Mouse (Mus musculus) heart, embryonic 11.5 days (tissue): ENCODE data around the gene Chd2. TPM values are rescaled to one million over a fixed set of nuclear protein-coding genes. Genes with fewer than 3 reads are reported as not detected.

ENCODE experiments used
- ATAC-seq: fragments of 200-750 bp; cut with Nextera tagmentation; replicated peaks from 2 replicates; pipeline ENCODE4 v1.8.0; 2017; ENCODE audit warnings: moderate library complexity; ENCODE audit not compliant: insufficient number of reproducible peaks, low FRiP score, low TSS enrichment
- H3K27ac ChIP-seq: fragments of 300-500 bp; sonication (generic); 2 replicates; pipeline ENCODE4 v1.5.1; 2014; ENCODE audit warnings: mild to moderate bottlenecking, low read depth, low read length
- H3K27me3 ChIP-seq: fragments of 300-500 bp; sonication (generic); 2 replicates; pipeline ENCODE4 v1.6.1; 2014; ENCODE audit warnings: mild to moderate bottlenecking, low read length, mixed read lengths; ENCODE audit not compliant: control insufficient read depth, insufficient read depth
- H3K36me3 ChIP-seq: fragments of 300-500 bp; sonication (generic); 2 replicates; pipeline ENCODE4 v1.6.1; 2014; ENCODE audit warnings: mild to moderate bottlenecking, low read length, moderate library complexity, mixed read lengths; ENCODE audit not compliant: control insufficient read depth, insufficient read depth
- H3K4me1 ChIP-seq: fragments of 300-500 bp; sonication (generic); 2 replicates; pipeline ENCODE4 v1.6.1; 2014; ENCODE audit warnings: low read length; ENCODE audit not compliant: control insufficient read depth, insufficient read depth
- H3K4me2 ChIP-seq: fragments of 300-500 bp; sonication (generic); 2 replicates; pipeline ENCODE4 v1.6.1; 2014; ENCODE audit warnings: mild to moderate bottlenecking, moderate library complexity
- H3K4me3 ChIP-seq: fragments of 300-500 bp; sonication (generic); 2 replicates; pipeline ENCODE4 v1.5.1; 2014; ENCODE audit warnings: low read depth, low read length
- H3K9ac ChIP-seq: fragments of 300-500 bp; sonication (generic); 2 replicates; pipeline ENCODE4 v1.6.1; 2014; ENCODE audit warnings: mild to moderate bottlenecking, low read depth, low read length, moderate library complexity
- H3K9me3 ChIP-seq: fragments of 300-500 bp; sonication (generic); replicated peaks from 2 replicates; pipeline ENCODE4 v1.6.1; 2016; ENCODE audit warnings: low read length; ENCODE audit not compliant: control insufficient read depth
- WGBS: fragments of 180-500 bp; shearing (Covaris S2); extraction: QIAGEN DNeasy Blood & Tissue Kit; methylation state at CpG from one replicate; pipeline ENCODE4 v1.1.7; 2014; ENCODE audit not compliant: insufficient replicate concordance; 5-methylcytosine and 5-hydroxymethylcytosine counted together
- polyA plus RNA-seq: library from polyadenylated mRNA; unstranded; fragments of >200 nt; fragmentation: Nextera tagmentation; extraction: Ambion mirVana; gene quantifications from 2 replicates; pipeline ENCODE4 v1.2.1, GENCODE M21; 2014

Gene Chd2
- polyA plus RNA-seq, 1 experiment from 2014 or later, result 45.6 TPM

DNA sequence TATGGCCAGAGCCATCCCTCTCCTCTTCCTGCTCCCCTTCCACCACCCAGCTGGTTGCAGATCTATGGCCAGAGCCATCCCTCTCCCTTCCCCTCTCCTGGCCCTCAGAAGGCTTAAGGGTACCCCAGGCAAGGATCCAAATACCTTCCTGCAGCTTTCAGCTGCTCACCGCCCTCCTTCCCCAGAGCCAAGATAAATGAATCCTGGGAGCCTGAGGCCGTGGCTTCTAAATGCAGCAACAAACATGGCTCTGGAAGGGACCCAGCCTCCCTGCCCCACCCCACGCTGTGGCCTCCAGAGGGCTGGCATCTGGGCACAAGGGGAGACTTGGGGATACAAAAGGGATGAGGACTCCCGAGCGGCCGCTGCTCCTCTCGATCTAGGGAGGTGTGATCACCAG is 129.2 kb downstream of the Chd2 start:
- ATAC-seq, result no peak

DNA sequence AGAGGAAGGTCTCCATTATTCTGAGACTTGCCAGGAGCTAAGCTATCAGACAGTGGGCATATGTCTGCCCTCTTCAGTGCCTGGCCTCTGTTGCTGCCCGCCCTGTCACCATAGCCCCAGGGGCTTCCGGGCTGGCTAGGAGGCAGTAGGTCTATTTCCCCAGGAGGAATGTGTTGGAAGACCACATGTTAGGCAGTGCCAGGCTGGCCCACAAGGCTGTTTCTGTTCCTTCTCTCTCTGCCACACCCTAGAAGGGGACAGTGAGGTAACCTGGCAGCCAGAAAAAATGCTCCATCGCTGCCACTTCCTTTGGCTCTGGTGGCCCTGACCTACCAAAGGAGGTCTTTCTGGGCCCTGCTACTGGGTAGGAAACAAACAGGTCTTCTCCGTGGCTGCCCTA is 129.6 kb downstream of the Chd2 start:
- H3K36me3 ChIP-seq, result no peaks in the 10 kb centered on the region; the same call in 1 of the 2 replicates
- H3K4me3 ChIP-seq, result no peak overlapping the region

More for the DNA sequence above, 129.2 kb downstream of the Chd2 start:
- no peaks in the 10 kb centered on the region for H3K9me3 ChIP-seq
- no peak overlapping the region for H3K4me3 ChIP-seq
- no peaks in the 10 kb centered on the region for H3K27me3 ChIP-seq
- no peak overlapping the region for H3K9ac ChIP-seq
- H3K4me2 ChIP-seq, result no peak overlapping the region
- H3K4me1 ChIP-seq, result no peaks in the 10 kb centered on the region
- H3K36me3 ChIP-seq, result no peaks in the 10 kb centered on the region; the same call in 1 of the 2 replicates
- WGBS, result 75% methylated on average over 7 of the region's 7 CpGs
- no peak overlapping the region for H3K27ac ChIP-seq

DNA sequence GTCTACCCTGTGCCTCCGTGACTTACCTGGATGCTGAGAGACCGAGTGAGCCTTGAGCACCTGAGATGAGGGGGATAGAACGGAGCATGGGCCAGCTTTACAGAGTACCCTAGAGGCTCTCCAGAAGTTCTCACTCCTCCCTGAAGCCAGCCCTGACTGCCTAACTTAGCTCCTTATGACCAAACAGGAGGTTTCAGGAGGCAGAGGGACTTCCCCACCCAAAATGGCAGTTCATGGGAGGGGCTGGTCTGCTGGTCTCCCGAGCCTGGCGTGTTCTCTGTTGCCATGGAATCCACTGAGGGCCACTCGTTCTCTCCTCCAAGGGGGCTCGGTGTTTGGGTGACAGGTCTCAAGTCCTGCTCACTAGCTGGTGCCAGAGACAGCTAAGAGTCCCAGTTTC is 130.1 kb downstream of the Chd2 start:
- Histone ChIP-seq H3K27ac (no peak overlapping the region), H3K36me3 (no peaks in the 10 kb centered on the region; the same call in 1 of the 2 replicates)
- WGBS, result 65% methylated on average over 7 of the region's 7 CpGs

More for the DNA sequence above, 129.6 kb downstream of the Chd2 start:
- ATAC-seq, result no peak
- no peak overlapping the region for H3K4me2 ChIP-seq
- WGBS, result 87% methylated on average over 4 of the region's 4 CpGs
- H3K27ac ChIP-seq, result no peak overlapping the region
- no peaks in the 10 kb centered on the region for H3K4me1 ChIP-seq
- no peak overlapping the region for H3K9ac ChIP-seq
- H3K9me3 ChIP-seq, result no peaks in the 10 kb centered on the region
- no peaks in the 10 kb centered on the region for H3K27me3 ChIP-seq

DNA sequence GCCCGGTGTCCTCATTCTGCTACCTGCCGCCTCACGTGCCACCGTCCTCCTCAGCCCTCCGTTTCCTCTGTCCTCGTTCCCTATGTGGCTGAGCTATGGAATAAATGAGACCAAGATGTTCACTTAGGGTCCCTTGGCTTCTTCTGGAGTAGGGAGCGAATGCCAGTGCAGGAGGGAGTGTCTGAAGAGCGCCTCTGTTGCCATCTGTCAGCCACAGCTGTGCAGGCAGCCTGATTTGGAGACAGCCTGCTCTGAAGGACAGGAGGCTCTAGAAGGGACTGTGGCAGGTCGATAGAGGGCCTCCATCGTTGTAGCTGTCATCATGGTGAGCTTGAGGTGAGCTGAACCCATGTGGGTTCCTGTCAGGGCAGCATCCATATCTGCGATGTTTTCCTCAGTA is 136.1 kb downstream of the Chd2 start:
- 80% methylated on average over 11 of the region's 11 CpGs for WGBS
- Histone ChIP-seq H3K27me3 (peaks cover 9% of the 10 kb centered on the region), H3K9ac (no peak overlapping the region), H3K4me2 (no peak overlapping the region), H3K27ac (no peak overlapping the region), H3K36me3 (no peaks in the 10 kb centered on the region; the same call in 1 of the 2 replicates), H3K4me3 (no peak overlapping the region), H3K9me3 (no peaks in the 10 kb centered on the region), H3K4me1 (no peaks in the 10 kb centered on the region)
- ATAC-seq, result no peak

More for the DNA sequence above, 130.1 kb downstream of the Chd2 start:
- Histone ChIP-seq H3K9me3 (no peaks in the 10 kb centered on the region), H3K4me2 (no peak overlapping the region), H3K4me3 (no peak overlapping the region), H3K4me1 (no peaks in the 10 kb centered on the region), H3K27me3 (no peaks in the 10 kb centered on the region), H3K9ac (no peak overlapping the region)
- ATAC-seq, result no peak

- Histone ChIP-seq H3K4me2 (no peak overlapping the region), H3K36me3 (no peaks in the 10 kb centered on the region; the same call in 1 of the 2 replicates), H3K4me3 (no peak overlapping the region), H3K4me1 (peaks cover 17% of the 10 kb centered on the region), H3K9ac (no peak overlapping the region), H3K27me3 (peaks cover 23% of the 10 kb centered on the region), H3K9me3 (no peaks in the 10 kb centered on the region), H3K27ac (no peak overlapping the region)
- 26% methylated on average over 3 of the region's 3 CpGs for WGBS
- no peak for ATAC-seq
These were observed 138.1 kb downstream of the Chd2 start for GRCm38 (mm10) chr7:73403538-73403937.

- no peak for ATAC-seq
- Histone ChIP-seq H3K36me3 (no peaks in the 10 kb centered on the region; the same call in 1 of the 2 replicates), H3K4me1 (peaks cover 23% of the 10 kb centered on the region), H3K27me3 (peaks cover 31% of the 10 kb centered on the region), H3K4me3 (no peak overlapping the region), H3K9me3 (no peaks in the 10 kb centered on the region), H3K4me2 (no peak overlapping the region), H3K27ac (no peak overlapping the region), H3K9ac (no peak overlapping the region)
- WGBS, result 89% methylated on average over 1 of the region's 1 CpGs
These were observed 139.0 kb downstream of the Chd2 start for GRCm38 (mm10) chr7:73402671-73403070.

DNA sequence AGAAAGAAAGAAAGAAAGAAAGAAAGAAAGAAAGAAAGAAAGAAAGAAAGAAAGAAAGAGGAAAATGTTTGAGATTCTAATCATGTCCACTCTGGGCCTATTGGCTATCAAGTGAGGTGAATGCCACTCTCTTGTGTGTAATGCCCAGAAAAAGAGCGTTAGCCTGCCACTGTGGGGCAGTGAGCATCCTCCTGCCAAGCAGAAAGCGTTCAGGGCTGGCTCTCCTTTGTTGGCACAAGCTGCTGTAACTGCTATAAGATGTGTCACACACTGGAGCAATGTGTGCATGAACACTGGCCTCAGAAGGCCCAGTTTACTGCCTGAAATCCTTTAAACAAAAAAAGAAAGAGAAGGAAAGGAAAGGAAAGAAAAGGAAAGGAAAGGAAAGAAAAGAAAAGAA is 139.5 kb downstream of the Chd2 start:
- no peak overlapping the region for H3K4me2 ChIP-seq
- no peak for ATAC-seq
- no peak overlapping the region for H3K27ac ChIP-seq
- no peak overlapping the region for H3K9ac ChIP-seq
- H3K4me3 ChIP-seq, result no peak overlapping the region
- peaks cover 23% of the 10 kb centered on the region for H3K4me1 ChIP-seq
- no peaks in the 10 kb centered on the region for H3K9me3 ChIP-seq
- H3K36me3 ChIP-seq, result no peaks in the 10 kb centered on the region; the same call in 1 of the 2 replicates
- 64% methylated on average over 2 of the region's 2 CpGs for WGBS
- peaks cover 36% of the 10 kb centered on the region for H3K27me3 ChIP-seq

DNA sequence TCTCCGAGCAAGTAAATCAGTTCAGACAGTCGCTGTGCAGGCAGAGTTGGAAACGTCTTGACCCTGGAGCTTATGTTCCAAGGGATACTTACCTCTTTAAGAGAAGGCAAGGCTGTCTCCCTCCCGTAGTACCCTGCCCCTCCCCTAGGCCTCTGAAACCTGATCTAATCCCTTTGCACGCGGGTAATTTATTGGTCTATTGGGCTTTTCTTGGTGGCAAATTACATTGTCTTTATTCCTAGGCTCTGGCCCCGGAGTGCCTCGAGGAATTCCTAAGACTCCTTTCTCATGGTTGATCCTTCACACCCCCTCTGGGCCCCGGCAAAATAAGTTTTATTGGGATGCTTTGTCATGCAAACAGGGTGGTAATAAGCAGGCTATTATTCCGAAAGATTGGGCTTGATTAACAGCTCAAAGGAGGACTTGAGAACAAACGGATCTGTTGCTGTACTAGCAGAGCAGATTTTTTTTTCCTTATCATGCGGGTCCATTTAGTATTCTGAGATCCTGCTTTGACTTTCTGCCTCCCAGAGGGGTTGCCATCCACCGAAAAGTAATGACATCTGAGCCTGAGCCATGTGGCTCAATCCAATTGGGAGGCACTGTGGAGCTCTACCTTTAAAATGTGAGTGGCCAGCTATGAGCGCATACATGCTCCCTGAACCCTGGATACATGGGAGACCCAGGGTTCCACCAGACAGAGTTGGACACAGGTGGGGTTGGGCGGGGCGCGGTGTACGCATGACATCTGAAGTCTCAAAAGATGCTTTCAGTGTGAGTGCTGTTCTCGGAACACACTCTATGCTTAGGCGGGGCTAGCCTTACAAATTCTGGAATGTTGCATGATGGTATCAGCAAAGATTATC is 141.3 kb downstream of the Chd2 start:
- Histone ChIP-seq H3K4me1 (peaks cover 23% of the 10 kb centered on the region), H3K27ac (no peak overlapping the region), H3K36me3 (no peaks in the 10 kb centered on the region), H3K27me3 (peaks cover 45% of the 10 kb centered on the region), H3K4me2 (peak overlapping the region; percentile 63), H3K9ac (no peak overlapping the region), H3K9me3 (no peaks in the 10 kb centered on the region), H3K4me3 (peak overlapping the region; percentile 28)
- no peak for ATAC-seq
- 18% methylated on average over 20 of the region's 20 CpGs for WGBS
